Mouse (Mus musculus): ENCODE results near the gene Prkci. TPM values are rescaled to one million over a fixed set of nuclear protein-coding genes. Genes with fewer than 3 reads are reported as not detected.
A peak's percentile ranks its signal among the peaks of the same experiment; 100 is the strongest.

Gene Prkci
- polyA plus RNA-seq, 1 experiment from 2014 or later, result 37.1 TPM

DNA sequence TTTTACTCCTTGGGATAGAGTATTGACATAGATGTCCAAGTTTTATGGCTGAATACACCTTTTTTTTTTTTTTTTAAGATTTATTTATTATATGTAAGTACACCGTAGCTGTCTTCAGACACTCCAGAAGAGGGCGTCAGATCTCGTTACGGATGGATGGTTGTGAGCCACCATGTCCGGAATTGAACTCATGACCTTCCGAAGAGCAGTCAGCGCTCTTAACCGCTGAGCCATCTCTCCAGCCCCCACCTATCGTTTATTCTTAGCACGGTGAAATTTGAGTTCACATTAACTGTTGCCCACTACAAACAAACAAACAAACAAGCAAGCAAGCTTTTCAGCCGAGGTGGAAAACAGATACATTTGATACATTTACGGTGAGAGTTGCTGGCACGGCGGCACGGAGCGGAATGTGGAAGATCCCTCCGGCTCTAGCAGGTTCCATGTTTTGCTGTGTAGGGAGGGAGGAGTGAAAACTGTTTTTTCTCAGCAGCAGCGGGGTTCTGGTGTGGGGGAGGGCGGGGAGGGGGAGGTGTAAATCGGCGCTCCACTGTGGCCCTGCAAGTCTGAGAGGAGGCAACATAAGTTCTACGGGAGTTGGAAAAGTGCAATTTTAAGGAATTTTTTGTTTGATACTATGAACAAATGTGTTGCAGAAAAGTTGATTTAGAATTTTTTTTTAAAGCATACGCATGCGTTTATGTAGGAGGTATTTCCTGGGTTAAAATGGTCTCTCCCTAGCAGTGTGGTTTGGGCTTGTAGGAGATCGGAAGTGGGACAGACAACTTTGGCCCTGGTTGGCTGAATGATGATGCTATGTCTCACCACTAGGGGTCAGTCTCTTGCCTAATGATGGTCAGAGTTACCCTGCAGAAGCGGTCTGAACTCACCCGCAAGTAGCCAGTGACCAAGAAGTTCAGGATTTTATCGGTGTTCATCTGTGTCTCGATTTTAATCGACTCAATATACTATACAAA lies 61.4 kb downstream of the Prkci start:
- ATAC-seq (peak; percentile 90), DNase-seq (ENCODE audit: low spot score) (peak; percentile 96)
- peak overlapping the region; percentile 64 for H3K4me2 ChIP-seq (replicated peaks; ENCODE audit: low read depth, low read length)
- under 1% methylated on average over 30 of the region's 30 CpGs for WGBS
- no peaks in the 10 kb centered on the region for H3K36me3 ChIP-seq (ENCODE audit: insufficient read depth, low read length)
- peak overlapping the region; percentile 51 for H3K4me3 ChIP-seq (ENCODE audit: low read depth, low read length)
- no peaks in the 10 kb centered on the region for H3K9me3 ChIP-seq (ENCODE audit: low read length)
- 0 out of 2 replicates have a peak, but pooled peaks cover 2% of the 10 kb centered on the region for H3K4me1 ChIP-seq (ENCODE audit: insufficient read depth, low read depth, low read length)
- peak overlapping the region; percentile 79 for H3K27ac ChIP-seq (ENCODE audit: low read length)
- H3K27me3 ChIP-seq (replicated peaks; ENCODE audit: insufficient read depth, low read length), result no peaks in the 10 kb centered on the region
- TF ChIP-seq EP300 (IDR thresholded peaks at IDR 0.05) (peak; percentile 21; the same call in 1 of the 2 replicates), CTCF (IDR thresholded peaks at IDR 0.05) (peak; percentile 98)
- H3K9ac ChIP-seq (replicated peaks; ENCODE audit: low read depth), result peak overlapping the region; percentile 34

DNA sequence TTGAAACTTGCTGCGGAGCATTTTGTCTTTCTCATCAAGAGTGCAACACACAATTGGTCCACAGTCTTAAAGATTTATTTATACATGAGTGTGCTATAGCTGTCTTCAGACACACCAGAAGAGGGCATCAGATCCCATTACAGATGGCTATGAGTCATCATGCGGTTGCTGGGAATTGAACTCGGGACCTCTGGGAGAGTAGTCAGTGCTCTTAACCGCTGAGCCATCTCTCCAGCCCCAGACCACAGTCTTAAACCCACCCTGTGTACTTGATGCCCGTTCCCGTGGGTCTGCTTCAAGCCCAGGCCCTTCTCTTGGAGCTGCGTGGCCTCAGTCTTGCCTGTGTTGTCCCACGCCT lies 65.2 kb downstream of the Prkci start:
- ATAC-seq, result no peak
- 83% methylated on average over 8 of the region's 8 CpGs for WGBS
- Histone ChIP-seq H3K27me3 (replicated peaks; ENCODE audit: insufficient read depth, low read length) (no peaks in the 10 kb centered on the region), H3K36me3 (ENCODE audit: insufficient read depth, low read length) (no peaks in the 10 kb centered on the region), H3K27ac (ENCODE audit: low read length) (no peak overlapping the region), H3K9me3 (ENCODE audit: low read length) (no peaks in the 10 kb centered on the region), H3K9ac (replicated peaks; ENCODE audit: low read depth) (no peak overlapping the region), H3K4me1 (ENCODE audit: insufficient read depth, low read depth, low read length) (0 out of 2 replicates have a peak, but pooled peaks cover 2% of the 10 kb centered on the region), H3K4me2 (replicated peaks; ENCODE audit: low read depth, low read length) (no peak overlapping the region), H3K4me3 (ENCODE audit: low read depth, low read length) (no peak overlapping the region)
- no peak for DNase-seq (ENCODE audit: low spot score)
- TF ChIP-seq CTCF (IDR thresholded peaks at IDR 0.05) (peak; percentile 23; the same call in 1 of the 2 replicates), EP300 (IDR thresholded peaks at IDR 0.05) (no peak)

DNA sequence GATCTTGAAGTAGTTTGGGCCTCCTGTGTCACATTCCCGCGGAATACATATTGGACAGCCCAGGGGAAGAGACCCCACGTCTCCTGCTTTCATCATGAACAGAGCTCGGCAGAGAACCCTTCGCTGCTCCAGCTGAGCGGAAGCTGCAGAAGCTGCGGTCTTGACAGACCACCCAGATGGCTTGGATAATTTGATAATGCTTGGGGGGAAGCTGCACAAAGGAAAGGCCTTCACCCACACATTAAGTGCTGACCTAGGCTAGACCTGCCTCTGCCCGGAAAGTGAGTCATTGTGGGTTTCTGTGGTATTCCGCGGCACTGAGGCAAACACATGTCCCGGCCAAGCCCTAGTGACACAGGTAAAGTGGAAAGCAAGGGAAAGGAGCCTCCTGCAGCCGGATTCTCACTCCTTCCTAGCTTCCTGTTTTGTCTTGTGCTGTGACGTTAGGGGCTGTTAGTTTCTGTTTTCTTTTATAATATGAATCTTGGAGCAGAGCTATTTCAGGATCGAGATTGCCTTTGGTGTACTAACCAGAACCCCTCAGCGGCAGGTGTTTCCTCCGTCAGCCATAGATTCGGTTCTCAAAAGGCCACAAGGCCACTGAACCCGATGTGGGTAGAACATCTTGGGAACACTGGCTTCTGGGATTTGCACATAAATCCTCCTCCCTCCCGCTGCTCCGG lies 65.7 kb downstream of the Prkci start:
- 61% methylated on average over 20 of the region's 20 CpGs for WGBS
- DNase-seq (ENCODE audit: low spot score) (peak; percentile 32), ATAC-seq (no peak)
- Histone ChIP-seq H3K9ac (replicated peaks; ENCODE audit: low read depth) (no peak overlapping the region), H3K36me3 (ENCODE audit: insufficient read depth, low read length) (no peaks in the 10 kb centered on the region), H3K4me3 (ENCODE audit: low read depth, low read length) (no peak overlapping the region; the same call in 1 of the 2 replicates), H3K9me3 (ENCODE audit: low read length) (no peaks in the 10 kb centered on the region), H3K4me2 (replicated peaks; ENCODE audit: low read depth, low read length) (peak overlapping the region; percentile 14; the same call in 1 of the 2 replicates), H3K4me1 (ENCODE audit: insufficient read depth, low read depth, low read length) (0 out of 2 replicates have a peak, but pooled peaks cover 2% of the 10 kb centered on the region), H3K27ac (ENCODE audit: low read length) (no peak overlapping the region), H3K27me3 (replicated peaks; ENCODE audit: insufficient read depth, low read length) (no peaks in the 10 kb centered on the region)
- no peak for TF ChIP-seq CTCF (IDR thresholded peaks at IDR 0.05)
- TF ChIP-seq EP300 (IDR thresholded peaks at IDR 0.05), result no peak

DNA sequence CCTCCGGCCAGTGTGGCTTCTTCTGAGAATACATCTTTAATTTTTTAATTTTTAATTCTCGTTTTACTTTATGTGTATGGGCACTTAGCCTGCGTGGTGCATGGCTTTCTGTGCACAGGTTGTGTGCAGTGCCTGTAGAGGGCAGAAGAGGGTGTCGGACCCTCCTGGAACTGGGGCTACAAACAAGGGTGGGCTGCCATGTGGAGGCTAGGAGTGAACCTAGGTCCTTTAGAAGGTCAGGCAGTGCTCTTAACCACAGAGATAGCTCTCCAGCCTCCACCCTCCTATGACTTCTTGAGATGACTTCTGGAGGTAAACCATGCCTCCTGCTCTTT lies 66.2 kb downstream of the Prkci start:
- Histone ChIP-seq H3K27ac (ENCODE audit: low read length) (no peak overlapping the region), H3K27me3 (replicated peaks; ENCODE audit: insufficient read depth, low read length) (no peaks in the 10 kb centered on the region), H3K9me3 (ENCODE audit: low read length) (no peaks in the 10 kb centered on the region), H3K36me3 (ENCODE audit: insufficient read depth, low read length) (no peaks in the 10 kb centered on the region), H3K4me2 (replicated peaks; ENCODE audit: low read depth, low read length) (0 out of 2 replicates have a peak overlapping the region, but pooled peaks have one; percentile 14), H3K9ac (replicated peaks; ENCODE audit: low read depth) (no peak overlapping the region), H3K4me3 (ENCODE audit: low read depth, low read length) (no peak overlapping the region), H3K4me1 (ENCODE audit: insufficient read depth, low read depth, low read length) (0 out of 2 replicates have a peak, but pooled peaks cover 2% of the 10 kb centered on the region)
- no peak for DNase-seq (ENCODE audit: low spot score)
- WGBS, result 69% methylated on average over 4 of the region's 4 CpGs
- ATAC-seq, result no peak
- TF ChIP-seq EP300 (IDR thresholded peaks at IDR 0.05), result no peak
- TF ChIP-seq CTCF (IDR thresholded peaks at IDR 0.05), result peak; percentile 41

DNA sequence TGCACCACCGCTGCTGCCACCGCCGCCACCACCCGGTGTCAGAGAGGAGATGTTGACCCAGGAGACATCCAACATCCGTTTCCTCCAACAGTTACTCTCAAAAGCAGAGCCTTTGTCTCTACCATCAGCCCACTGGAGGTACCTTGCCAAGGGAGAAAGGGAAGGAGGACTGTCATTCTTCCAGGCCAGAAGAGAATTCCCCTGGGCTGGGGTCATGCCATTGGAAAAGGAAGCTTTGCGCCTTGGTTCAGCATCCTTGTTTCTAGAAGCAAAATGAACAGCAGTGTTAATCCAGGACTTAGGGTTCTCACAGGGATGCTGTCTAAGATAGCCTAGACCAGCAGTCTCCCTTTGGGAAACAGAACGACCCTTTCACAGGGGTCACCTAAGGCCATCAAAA lies 66.8 kb downstream of the Prkci start:
- DNase-seq (ENCODE audit: low spot score) (no peak), ATAC-seq (no peak)
- WGBS, result 74% methylated on average over 7 of the region's 7 CpGs
- no peak overlapping the region for H3K4me3 ChIP-seq (ENCODE audit: low read depth, low read length)
- H3K9me3 ChIP-seq (ENCODE audit: low read length), result no peaks in the 10 kb centered on the region
- H3K36me3 ChIP-seq (ENCODE audit: insufficient read depth, low read length), result no peaks in the 10 kb centered on the region
- no peak for TF ChIP-seq CTCF (IDR thresholded peaks at IDR 0.05)
- TF ChIP-seq EP300 (IDR thresholded peaks at IDR 0.05), result no peak
- H3K9ac ChIP-seq (replicated peaks; ENCODE audit: low read depth), result no peak overlapping the region
- 0 out of 2 replicates have a peak, but pooled peaks cover 2% of the 10 kb centered on the region for H3K4me1 ChIP-seq (ENCODE audit: insufficient read depth, low read depth, low read length)
- no peaks in the 10 kb centered on the region for H3K27me3 ChIP-seq (replicated peaks; ENCODE audit: insufficient read depth, low read length)
- no peak overlapping the region for H3K4me2 ChIP-seq (replicated peaks; ENCODE audit: low read depth, low read length)
- H3K27ac ChIP-seq (ENCODE audit: low read length), result no peak overlapping the region

DNA sequence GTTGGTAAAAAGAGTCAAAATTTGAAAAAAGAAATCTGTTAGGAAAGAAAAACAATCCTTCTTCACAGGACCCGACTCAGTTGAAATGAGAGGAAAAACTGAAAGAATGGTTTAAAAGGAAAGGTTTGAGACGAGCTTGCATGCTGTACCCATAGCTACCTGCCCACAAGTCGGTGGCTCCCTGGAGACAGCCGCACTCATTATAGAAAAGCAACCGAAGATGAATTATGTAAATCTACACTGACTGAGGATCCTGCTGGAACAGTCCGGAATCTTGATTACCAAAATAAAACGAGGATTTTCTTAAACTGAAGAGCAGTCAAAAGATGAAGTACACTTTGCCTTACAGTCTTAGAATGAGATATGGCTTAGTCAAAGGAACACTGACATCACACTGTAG lies 72.9 kb downstream of the Prkci start:
- H3K27ac ChIP-seq (ENCODE audit: low read length), result no peak overlapping the region
- H3K4me2 ChIP-seq (replicated peaks; ENCODE audit: low read depth, low read length), result no peak overlapping the region
- no peak overlapping the region for H3K4me3 ChIP-seq (ENCODE audit: low read depth, low read length)
- H3K9ac ChIP-seq (replicated peaks; ENCODE audit: low read depth), result no peak overlapping the region
- ATAC-seq, result no peak
- 77% methylated on average over 7 of the region's 7 CpGs for WGBS
- no peaks in the 10 kb centered on the region for H3K36me3 ChIP-seq (ENCODE audit: insufficient read depth, low read length)
- DNase-seq (ENCODE audit: low spot score), result no peak
- no peaks in the 10 kb centered on the region for H3K4me1 ChIP-seq (ENCODE audit: insufficient read depth, low read depth, low read length)
- H3K9me3 ChIP-seq (ENCODE audit: low read length), result no peaks in the 10 kb centered on the region
- TF ChIP-seq EP300 (IDR thresholded peaks at IDR 0.05) (no peak), CTCF (IDR thresholded peaks at IDR 0.05) (no peak)
- H3K27me3 ChIP-seq (replicated peaks; ENCODE audit: insufficient read depth, low read length), result no peaks in the 10 kb centered on the region

All from lung, postnatal 0 days (tissue).